Mouse (Mus musculus) large intestine, adult 2 months (tissue): Measurements from ENCODE around the gene Gm525. TPM values are rescaled to one million over a fixed set of nuclear protein-coding genes. Genes with fewer than 3 reads are reported as not detected.

ENCODE experiments used
- polyA plus RNA-seq: library from polyadenylated mRNA; depleted of rRNA; stranded (reverse); fragments of >200 nt; gene quantifications from 2 replicates; pipeline ENCODE4 v1.2.3, GENCODE M21; 2012; rRNA removed

Gene Gm525
- polyA plus RNA-seq, 1 experiment = 0.61 TPM

Other genes with a start within 250 kb of the Gm525 start
- gene Akap1, start 209.3 kb upstream of the Gm525 start, polyA plus RNA-seq = 40.5 and 51.9 TPM in 2 replicates
- 46.2 and 56.2 TPM in 2 replicates for gene Scpep1, start 118.4 kb upstream of the Gm525 start, polyA plus RNA-seq
- 0.69 and 0.99 TPM in 2 replicates for gene Elobl, start 106.9 kb upstream of the Gm525 start, polyA plus RNA-seq
- gene Coil, start 103.6 kb upstream of the Gm525 start, polyA plus RNA-seq = 2.5 and 4.0 TPM in 2 replicates
- 21.9 and 53.6 TPM in 2 replicates for gene Trim25, start 74.5 kb upstream of the Gm525 start, polyA plus RNA-seq
- 1.1 and 2.5 TPM in 2 replicates for gene Dgke, start 7.0 kb upstream of the Gm525 start, polyA plus RNA-seq
- gene Nog, start 228.5 kb downstream of the Gm525 start, polyA plus RNA-seq = 1.2 and 1.4 TPM in 2 replicates